Mouse (Mus musculus) lung, postnatal 4 days (tissue): ENCODE measurements around the gene Ftl1.
A peak's percentile ranks its signal among the peaks of the same experiment; 100 is the strongest.
"Not testable (repeated sequence)": the region's sequence is repeated elsewhere in the genome, so short reads cannot be mapped to it uniquely, and the experiment has no call there.

Experiments
- DNase-seq, 2 experiments: peaks; one replicate each; pipeline ENCODE4 v3.0.0; 2021

The Ftl1 gene

DNA sequence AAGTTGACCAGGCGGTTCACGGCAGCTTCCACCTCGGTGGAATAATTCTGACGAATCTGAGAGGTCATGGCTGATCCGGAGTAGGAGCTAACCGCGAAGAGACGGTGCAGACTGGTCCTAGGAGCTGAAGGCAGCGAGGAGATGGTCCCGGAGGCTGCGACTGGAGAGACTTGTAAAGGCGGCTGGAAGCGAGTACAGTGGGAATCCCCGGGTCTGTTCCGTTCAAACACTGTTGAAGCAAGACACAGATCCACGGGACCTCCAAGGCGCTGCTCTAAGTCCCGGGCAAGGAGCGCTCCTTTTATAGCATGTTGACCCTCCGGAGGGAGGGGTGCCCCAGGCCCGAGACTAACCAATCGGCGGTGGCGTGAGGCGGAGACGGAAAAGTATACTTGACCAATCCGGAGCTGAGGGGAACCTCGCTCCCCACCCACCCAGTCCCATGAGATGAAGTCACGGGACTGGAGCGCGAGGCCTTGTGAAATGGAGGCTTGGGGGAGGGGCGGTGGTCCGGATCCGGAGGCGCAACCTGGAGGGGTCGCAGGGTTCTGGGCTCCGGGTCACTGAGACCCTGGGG, at the start of gene Ftl1:
TSS of gene Ftl1 (minus strand) at position 321 of the 577 bp plus-strand sequence.
- DNase-seq = peak; percentile 97 to 99

DNA sequence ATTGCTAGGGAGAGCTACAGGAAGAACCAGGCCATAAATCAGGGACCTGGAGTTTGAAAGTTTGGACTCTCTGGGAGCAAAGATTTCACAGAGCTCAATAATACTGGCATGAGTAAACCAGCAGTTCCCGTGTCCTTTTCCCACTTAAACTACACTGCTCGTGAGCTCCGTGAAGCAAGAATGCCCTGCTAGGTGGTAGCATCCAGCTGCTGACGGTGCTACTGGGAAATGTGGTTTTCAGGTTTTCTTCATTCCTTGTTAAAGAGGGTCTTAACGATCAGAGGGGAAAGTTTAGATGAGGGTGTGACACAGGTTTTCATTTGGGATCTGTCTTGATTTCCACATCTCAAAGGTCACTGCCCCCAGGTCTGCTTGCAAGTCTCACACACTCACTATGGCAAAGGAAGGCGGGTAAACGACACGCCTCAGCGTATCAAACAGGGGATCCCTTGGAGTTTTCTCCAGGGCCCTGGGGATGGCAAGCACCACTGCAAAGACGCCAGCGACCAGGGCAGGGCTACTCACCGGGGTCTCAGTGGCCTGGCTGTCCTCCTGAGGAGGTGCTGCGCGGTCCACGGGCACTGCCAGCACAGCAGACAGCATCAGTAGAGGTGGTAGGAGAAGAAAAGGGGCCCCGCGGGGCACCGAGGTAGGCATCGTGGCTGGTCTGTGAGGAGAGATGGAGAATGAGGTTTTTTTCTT, 49.6 kb upstream of the Ftl1 start:
- no peak for DNase-seq

DNA sequence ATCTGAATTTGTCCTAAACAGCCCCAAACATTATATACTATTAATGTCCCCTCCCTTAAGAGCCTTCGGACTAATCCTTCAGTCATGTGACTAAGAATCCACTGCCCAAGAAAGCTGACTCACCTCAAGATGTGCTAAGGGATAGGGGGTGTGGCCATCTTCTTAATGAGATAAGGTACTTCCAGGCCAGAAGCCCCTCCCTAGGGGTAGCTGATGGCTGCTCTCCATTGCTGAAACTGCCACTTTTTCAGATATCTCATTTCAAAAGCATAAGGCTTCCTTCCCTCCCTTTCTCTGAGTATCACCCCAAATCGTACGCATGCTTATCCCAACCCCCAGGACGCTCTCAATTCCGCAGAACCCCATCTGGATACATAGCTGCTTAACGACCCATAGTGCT, 48.9 kb upstream of the Ftl1 start:
- DNase-seq = no peak

DNA sequence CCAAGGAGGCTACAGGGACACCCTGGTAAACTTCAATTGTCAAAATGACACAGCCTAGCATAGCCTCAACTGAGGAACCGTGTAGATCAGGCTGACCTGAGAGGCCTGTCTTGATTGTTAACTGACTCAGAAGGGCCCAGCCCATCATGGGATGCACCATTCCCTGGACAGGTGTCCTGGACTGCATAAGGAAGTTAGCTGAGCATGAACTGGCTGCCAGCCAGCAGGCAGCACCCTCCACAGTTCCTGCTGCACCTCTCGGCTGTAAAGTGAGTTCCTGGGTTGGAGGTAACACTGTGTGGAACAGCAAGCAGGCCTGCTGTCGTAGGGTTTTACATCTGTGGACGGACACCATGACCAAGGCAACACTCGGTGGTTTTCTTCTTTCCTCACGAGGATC, 47.9 kb upstream of the Ftl1 start:
- DNase-seq = no peak

DNA sequence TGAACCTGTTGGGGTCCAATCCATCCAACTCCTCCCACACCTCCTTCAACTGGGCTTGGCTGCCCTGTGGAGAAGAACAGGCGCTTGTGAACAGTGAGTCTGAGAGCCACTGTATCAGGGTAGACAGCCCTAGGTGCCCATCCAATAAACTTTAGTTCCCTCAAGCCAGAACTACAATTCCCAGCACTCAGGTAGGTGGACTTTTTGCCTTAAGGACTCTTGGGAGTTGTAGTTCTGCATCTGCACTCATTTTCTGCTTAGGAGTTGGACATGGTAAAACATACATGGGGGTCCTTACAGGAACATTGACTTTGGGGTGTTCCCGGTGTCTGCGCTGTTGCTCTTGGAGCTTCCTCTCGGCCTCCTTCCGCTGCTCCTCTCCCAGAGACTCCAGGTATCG, 38.7 kb upstream of the Ftl1 start:
- no peak for DNase-seq

DNA sequence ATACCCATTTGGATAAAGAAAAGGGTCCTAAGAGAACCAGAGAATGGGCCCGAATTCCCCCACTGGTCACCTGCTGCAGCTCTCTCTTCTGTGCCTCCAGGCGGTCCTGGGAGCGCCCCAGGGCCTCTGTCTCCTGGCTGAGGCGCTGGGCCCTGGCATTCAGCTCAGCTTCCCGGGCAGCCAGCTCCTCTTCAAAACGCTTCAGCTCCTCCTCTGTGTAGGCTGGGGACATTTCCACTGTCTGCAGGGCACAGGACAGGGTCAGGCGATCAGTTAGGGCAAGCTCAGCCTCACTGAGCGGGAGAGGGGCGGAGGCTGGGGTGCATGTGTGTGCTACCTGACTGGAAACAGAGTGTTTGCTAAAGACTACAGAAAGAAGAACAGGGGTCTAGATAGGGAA, 34.9 kb upstream of the Ftl1 start:
- DNase-seq = no peak

DNA sequence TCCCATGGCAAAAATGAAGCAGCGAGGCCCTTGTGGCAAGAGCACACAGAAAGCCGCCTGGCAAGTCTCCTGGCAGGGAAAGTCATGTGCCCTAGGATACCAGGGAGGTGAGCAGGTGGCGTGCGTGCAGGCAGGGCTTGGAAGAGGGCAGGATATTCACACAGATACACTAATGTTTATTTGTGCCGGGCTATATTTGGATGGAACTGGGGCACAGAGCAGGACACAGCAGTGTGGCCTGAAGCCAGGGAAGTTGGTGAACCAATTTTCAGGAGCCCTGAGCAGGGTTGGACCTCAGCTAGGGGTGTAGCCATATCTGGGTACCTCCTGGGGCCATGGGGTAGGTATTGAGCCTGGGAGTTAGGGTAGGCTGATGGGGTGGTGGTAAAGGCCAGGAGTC, 33.3 kb upstream of the Ftl1 start:
- DNase-seq = no peak

DNA sequence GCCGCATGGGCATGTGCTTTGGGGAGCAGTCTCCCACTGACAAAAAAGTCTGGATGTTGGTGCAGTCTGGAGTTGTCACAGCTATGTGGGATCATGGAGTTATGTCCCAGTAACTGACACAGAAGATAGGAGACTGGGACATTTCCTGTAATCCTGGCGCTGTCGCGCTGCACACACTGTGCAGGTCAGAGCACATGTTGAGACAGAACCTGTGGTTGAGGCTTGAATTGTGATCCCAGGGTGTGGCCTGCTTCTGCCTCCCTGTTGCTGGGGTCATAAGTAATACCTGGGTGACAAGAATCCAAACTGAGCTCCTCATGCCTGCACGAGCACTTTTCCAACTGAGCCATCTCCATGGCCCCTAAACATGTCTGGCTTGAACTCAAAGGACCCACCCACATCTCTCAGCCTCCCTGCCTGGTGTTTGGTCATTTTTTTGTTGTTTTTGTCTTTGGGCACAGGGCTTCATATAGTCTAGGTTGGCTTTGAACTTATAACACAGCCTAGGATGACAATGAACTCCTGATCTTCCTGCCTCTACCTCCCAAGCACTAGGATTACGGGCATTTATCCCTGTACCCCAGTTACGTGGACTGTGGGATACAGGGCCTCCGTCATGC, 32.7 kb upstream of the Ftl1 start:
- no peak for DNase-seq

DNA sequence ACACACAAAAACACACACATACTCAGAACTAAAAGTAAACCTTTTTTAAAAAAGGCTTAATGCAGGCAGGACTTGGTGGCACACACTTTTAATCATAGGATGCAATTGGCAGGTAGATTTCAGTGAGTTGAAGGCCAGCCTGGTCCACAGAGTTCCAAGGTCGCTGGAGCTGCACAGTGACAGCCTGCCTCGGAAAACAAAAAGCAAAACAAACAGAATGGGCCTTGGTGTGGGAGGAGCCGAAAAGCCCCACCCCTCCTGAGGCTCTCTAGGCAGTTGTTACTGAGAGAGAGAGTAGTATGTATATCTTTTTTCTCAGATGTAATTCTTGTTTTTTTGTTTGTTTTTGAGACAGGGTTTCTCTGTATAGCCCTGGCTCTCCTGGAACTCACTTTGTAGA, 31.6 kb upstream of the Ftl1 start:
- no peak for DNase-seq

DNA sequence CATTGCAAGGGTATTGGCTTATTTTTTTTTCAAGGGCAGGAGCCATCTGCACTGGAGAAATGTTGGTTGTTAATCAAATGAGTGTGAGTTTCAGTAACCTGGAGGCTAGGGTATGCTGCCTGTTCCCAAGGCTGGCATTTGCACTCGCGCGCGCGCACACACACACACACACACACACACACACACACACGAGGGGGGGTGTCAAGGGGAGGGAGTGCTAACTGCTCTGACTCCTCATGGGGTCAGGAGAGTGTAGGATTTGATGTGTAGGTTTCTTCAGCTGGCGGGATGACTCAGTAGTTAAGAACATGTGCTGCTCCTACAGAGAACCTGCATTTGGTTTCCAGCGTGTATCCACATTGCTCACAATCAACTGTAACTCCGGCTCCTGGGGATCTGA, 31.1 kb upstream of the Ftl1 start:
- DNase-seq = no peak

DNA sequence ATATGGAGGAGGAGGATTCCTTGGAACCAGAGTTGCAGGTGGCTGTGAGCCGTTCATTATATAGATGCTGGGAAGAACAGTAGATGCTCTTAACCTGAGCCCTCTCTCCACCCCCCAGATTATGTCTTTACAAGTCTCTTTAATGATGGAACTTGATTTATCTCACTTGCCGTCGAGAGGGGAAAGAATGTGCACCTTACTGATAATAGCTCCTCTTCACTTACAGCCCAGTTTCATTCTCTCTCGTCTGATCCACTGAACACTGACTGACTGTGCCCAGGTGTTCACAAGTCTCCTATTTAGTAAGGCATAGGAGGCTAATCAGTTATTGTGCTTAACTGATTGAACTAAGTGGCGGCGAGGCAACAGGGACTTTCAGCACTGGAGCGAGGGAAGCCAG, 29.9 kb upstream of the Ftl1 start:
- no peak for DNase-seq

DNA sequence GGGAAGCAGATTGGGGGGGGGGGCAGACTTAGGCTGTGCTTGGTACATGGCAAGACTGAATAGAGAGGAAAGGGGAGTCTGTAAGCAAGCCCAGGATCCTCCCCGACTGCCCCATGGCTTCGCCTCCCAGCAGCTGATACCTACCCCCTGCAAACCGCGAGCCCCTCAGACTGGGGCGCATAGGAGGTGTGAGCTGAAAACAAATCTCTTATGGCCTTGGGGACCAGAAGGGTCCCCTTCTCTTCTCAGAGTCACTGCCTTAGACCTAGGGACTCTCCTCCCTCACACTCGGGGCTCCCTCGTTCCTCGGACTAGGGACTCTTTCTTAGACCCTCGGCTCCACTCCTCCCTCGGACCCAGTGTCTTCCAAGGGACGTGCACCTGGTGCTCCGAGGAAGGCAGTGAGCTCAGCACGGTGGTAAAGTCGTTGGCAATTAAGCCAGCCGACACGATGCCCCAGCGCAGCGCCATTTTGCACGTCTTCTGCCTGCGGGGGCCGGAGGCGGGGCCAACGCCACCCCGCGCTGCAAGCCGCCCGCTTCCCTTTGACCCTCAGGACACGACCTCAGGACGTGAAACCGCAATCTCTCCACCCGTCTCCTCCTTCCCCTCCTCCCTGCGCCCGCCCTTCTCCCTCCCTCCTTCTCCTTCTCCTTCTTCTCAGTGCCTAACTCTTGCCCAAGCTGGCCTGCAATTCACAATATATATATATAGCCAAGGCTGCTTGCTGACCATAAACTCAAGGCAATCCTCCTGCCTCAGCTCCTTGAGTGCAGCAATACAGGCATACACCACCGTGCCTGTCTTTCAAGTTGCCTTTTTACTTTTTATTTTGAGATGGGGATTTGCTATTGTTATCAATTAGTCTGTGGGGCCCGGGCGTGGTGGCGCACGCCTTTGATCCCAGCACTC, 28.9 kb upstream of the Ftl1 start, which contains the start of gene Dhdh:
TSS of gene Dhdh (minus strand) at position 513 of the 912 bp plus-strand sequence.
- DNase-seq = peak; percentile 74 to 82

DNA sequence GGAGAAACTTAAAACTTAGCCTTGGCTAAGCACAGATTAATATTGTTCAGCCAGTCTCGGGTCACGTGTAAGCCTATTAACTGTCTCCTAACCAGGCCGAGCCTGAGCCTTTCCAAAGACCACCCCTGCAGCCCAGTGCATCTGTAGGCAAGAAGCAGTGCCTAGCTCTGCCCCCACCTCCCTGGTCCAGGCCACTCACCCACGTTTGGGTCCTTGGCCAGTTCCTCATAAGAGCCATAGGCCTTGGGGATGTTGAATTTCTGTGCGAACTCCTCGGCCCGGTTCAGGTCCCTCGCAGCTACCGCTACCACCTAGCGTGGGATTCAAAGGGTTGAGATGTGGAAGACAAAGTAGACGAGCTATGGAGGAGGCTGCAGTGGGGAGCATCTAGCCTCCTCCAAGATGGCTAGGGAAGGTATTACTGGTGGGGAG, 28.2 kb upstream of the Ftl1 start:
- no peak for DNase-seq

DNA sequence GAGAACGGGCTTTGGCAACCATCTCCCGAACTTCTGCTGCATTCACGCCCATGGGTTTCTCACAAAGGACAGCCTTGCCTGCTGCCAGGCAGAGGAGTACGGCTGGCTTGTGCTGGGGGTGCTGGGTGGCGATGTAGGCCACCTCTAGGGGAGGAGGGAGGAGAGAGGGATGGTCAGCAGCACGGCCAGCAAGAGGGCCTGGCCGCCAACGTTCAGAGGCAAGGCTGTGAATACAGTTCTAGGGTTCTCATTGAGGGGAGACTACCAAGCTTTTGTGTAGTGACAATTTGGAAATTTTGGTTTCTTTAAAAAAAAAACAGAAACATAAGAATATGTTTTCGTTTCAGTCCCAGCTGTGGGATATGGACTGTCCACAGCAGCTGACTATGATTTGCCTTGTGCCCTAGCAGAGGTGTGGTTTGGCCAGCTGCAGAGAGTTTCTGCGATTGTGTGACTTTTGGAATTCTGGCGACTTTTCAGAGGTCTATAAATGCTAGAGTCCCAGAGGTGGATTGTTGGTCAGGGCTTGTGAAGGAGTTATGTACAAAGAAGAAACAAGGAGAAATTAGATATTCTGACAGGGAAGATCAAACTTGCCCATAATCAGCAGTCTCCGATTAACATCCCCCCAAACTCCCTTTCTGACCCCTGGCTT, 27.2 kb upstream of the Ftl1 start, which contains the start of gene Gm45808:
TSS of gene Gm45808 (minus strand) at position 51 of the 655 bp plus-strand sequence.
- DNase-seq = no peak

DNA sequence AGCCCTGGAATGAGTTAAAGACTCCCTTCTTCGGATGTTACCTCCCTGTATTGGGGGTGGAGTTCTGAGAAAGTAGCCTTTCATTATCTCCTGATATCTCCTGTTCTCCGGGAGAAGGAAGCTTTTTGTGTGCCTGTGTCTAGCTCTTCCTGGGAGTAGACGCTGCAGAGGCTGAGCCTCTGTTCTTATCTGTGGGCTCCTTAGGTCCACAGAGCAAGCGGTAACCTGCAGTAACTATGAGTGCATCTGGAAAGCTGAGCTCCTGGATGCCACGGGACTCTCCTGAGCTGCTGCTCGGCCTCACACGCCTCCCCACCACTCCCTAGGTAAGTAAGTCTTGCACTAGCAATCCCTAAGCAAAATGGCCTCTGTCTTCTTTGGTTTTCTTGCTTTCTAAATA, 26.5 kb upstream of the Ftl1 start:
- DNase-seq = no peak

DNA sequence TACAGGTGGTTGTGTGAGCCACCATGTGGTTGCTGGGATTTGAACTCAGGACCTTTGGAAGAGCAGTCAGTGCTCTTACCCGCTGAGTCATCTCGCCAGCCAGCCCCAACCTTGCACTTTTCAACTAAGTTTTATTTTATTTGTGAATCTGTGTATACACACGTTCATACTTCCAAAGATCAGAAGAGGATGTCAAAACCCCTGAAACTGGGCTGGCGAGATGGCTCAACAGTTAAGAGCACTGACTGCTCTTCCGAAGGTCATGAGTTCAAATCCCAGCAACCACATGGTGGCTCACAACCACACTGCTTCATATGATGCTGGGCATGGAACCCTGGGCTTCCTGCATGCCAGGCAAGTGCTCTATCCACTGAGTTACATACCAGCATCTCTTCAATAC, 25.3 kb upstream of the Ftl1 start:
- not testable (repeated sequence) for DNase-seq

DNA sequence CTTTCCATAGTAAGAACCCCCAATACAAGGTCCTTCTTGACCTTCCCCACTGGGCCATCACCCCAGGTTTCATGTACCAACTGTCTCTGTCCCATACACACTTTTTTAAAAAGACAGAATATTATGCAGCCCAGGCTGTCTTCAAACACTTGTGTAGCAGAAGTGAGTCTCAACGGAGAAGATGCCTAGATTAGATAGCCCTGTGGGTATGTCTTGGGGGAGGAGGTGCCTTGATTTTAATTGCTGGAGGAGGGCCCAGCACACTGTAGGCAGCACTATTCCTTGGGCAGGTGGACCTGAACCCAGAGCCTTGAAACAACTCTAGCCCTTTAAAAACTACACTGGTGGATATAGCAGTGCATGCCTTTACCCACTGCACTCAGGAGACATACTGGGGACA, 22.5 kb upstream of the Ftl1 start:
- DNase-seq = no peak

DNA sequence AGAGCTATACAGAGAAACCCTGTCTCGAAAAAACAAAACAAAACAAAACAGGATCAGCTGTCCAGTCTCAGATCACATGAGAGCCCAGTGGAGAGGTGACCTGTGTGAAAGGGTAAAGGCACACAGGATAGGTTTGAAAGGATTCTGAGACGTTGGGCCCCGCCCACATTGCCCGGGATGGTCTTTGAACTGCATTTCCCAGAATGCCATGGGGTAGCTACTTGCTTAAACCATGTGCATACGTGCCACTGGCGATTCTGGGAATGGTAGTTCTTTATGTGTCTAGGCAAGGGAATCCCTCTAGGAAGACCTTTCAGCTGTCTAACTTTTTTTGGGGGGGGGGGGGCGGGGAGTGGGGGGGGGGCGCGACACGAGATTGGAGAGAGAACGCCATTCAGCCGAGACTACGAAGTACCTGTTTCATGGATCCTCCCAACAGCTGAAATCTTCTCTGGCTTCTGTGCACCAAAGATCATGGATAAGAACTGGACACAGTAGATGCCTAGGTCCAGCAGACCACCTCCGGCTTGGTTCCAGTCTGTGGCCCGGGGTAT, 21.8 kb upstream of the Ftl1 start, which contains the start of gene Tulp2:
TSS of gene Tulp2 (plus strand) at position 504 of the 554 bp plus-strand sequence.
- peak; percentile 63 to 77 for DNase-seq

DNA sequence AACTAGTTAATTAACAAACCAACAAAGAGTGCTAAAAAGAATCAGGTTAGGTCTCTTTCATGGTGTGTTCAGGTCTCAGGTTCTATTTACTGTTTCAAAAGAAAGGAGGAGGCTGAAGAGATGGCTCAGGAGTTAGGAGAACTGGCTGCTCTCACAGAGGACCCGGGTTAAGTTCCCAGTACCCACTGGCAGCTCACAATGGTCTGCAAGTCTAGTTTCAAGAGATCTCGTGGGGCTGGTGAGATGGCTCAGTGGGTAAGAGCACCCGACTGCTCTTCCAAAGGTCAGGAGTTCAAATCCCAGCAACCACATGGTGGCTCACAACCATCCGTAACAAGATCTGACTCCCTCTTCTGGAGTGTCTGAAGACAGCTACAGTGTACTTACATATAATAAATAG, 20.6 kb upstream of the Ftl1 start:
- not testable (repeated sequence) for DNase-seq

DNA sequence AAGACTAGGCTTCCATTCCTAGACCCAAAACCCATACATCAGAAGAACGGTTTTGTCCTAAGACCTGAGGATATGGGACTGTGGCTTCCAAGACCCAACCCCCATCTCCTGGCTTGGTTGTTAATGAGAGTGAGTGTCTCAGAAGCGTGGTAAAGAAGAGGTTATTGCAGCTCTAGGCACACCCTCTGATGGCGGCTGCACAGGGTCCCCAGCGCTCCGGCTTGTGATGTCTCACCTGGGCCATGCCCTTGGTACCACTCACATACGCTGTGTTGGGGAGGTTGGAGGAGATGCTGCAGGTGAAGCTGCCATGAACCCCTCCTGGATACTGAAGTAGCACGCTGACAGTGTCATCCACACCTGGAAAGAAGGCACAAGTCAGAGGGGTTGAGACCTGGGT, 19.1 kb upstream of the Ftl1 start:
- no peak for DNase-seq

DNA sequence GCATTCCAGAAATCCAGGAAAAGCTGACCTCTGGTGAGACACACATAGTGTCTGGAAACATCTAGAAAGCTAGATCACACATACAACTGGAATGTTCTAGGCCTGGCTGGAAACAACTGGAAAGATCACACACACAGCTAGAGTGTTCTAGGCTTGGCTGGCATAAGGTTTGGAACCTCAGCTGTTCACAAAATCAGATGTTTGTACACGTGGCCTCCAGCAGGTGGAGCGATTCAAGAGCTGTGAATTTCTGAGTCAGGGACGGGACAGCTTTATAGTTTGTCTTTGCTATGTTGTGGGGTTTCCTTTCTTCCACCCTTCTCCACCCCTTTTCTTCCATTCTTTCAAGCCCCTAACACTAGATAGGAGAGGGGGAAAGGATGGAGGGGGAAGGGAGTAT, 17.3 kb upstream of the Ftl1 start:
- peak in 1 of 2 experiments; percentile 77 for DNase-seq

DNA sequence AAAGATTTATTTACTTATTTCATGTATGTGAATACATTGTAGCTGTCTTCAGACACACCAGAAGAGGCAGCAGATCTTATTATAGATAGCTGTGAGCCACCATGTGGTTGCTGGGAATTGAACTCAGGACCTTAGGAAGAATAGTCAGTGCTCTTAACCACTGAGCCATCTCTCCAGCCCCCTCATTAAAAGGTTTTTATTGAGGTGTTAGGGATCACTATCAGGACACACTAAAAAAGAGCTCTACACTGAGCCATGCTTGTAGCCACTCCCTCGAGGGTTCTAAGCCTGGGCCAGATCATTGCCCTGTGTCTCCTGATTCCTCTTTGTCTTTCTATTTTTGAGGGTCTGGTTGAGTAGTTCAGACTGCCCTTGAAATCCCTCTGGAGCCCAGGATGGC, 16.8 kb upstream of the Ftl1 start:
- no peak for DNase-seq
